Mouse (Mus musculus): ENCODE results near the gene Ppp1r11. TPM values are rescaled to one million over a fixed set of nuclear protein-coding genes. Genes with fewer than 3 reads are reported as not detected.

Gene Ppp1r11
- polyA plus RNA-seq, 1 experiment: 37.5 TPM

GRCm38 (mm10) chr17:36938056-36938455, 13.5 kb downstream of the Ppp1r11 start:
- Histone ChIP-seq H3K27ac (ENCODE audit: control insufficient read depth, insufficient read depth, low read depth, low read length, poor library complexity) (no peak overlapping the region), H3K4me1 (ENCODE audit: control insufficient read depth, insufficient read depth, low read length) (no peaks in the 10 kb centered on the region), H3K4me3 (replicated peaks; ENCODE audit: control insufficient read depth, low read depth, low read length) (no peak overlapping the region)
- TF ChIP-seq POLR2A (IDR thresholded peaks at IDR 0.05; ENCODE audit: borderline replicate concordance, control insufficient read depth, low read depth, low read length) (no peak), CTCF (IDR thresholded peaks at IDR 0.05; ENCODE audit: control insufficient read depth, insufficient read depth, low read length) (no peak)
- WGBS: 74% methylated on average over 2 of the region's 2 CpGs

- WGBS: 36% methylated on average over 2 of the region's 2 CpGs
- no peak overlapping the region for H3K27ac ChIP-seq (ENCODE audit: control insufficient read depth, insufficient read depth, low read depth, low read length, poor library complexity)
- H3K4me3 ChIP-seq (replicated peaks; ENCODE audit: control insufficient read depth, low read depth, low read length): no peak overlapping the region
- no peaks in the 10 kb centered on the region for H3K4me1 ChIP-seq (ENCODE audit: control insufficient read depth, insufficient read depth, low read length)
- TF ChIP-seq CTCF (IDR thresholded peaks at IDR 0.05; ENCODE audit: control insufficient read depth, insufficient read depth, low read length): no peak
- no peak for TF ChIP-seq POLR2A (IDR thresholded peaks at IDR 0.05; ENCODE audit: borderline replicate concordance, control insufficient read depth, low read depth, low read length)
These were observed 19.7 kb downstream of the Ppp1r11 start for GRCm38 (mm10) chr17:36931806-36932205.

GRCm38 (mm10) chr17:36931130-36931529, 20.4 kb downstream of the Ppp1r11 start:
- no peak for TF ChIP-seq POLR2A (IDR thresholded peaks at IDR 0.05; ENCODE audit: borderline replicate concordance, control insufficient read depth, low read depth, low read length)
- no peak for TF ChIP-seq CTCF (IDR thresholded peaks at IDR 0.05; ENCODE audit: control insufficient read depth, insufficient read depth, low read length)
- Histone ChIP-seq H3K4me1 (ENCODE audit: control insufficient read depth, insufficient read depth, low read length) (no peaks in the 10 kb centered on the region), H3K27ac (ENCODE audit: control insufficient read depth, insufficient read depth, low read depth, low read length, poor library complexity) (no peak overlapping the region), H3K4me3 (replicated peaks; ENCODE audit: control insufficient read depth, low read depth, low read length) (no peak overlapping the region)
- WGBS: 78% methylated on average over 4 of the region's 4 CpGs

GRCm38 (mm10) chr17:36930233-36930632, 21.3 kb downstream of the Ppp1r11 start:
- no peaks in the 10 kb centered on the region for H3K4me1 ChIP-seq (ENCODE audit: control insufficient read depth, insufficient read depth, low read length)
- no peak for TF ChIP-seq CTCF (IDR thresholded peaks at IDR 0.05; ENCODE audit: control insufficient read depth, insufficient read depth, low read length)
- no peak for TF ChIP-seq POLR2A (IDR thresholded peaks at IDR 0.05; ENCODE audit: borderline replicate concordance, control insufficient read depth, low read depth, low read length)
- H3K4me3 ChIP-seq (replicated peaks; ENCODE audit: control insufficient read depth, low read depth, low read length): no peak overlapping the region
- WGBS: 67% methylated on average over 6 of the region's 6 CpGs
- no peak overlapping the region for H3K27ac ChIP-seq (ENCODE audit: control insufficient read depth, insufficient read depth, low read depth, low read length, poor library complexity)

GRCm38 (mm10) chr17:36929236-36929932, 22.2 kb downstream of the Ppp1r11 start:
- TF ChIP-seq CTCF (IDR thresholded peaks at IDR 0.05; ENCODE audit: control insufficient read depth, insufficient read depth, low read length): no peak
- TF ChIP-seq POLR2A (IDR thresholded peaks at IDR 0.05; ENCODE audit: borderline replicate concordance, control insufficient read depth, low read depth, low read length): no peak
- H3K4me3 ChIP-seq (replicated peaks; ENCODE audit: control insufficient read depth, low read depth, low read length): no peak overlapping the region
- no peak overlapping the region for H3K27ac ChIP-seq (ENCODE audit: control insufficient read depth, insufficient read depth, low read depth, low read length, poor library complexity)
- WGBS: 65% methylated on average over 12 of the region's 12 CpGs
- no peaks in the 10 kb centered on the region for H3K4me1 ChIP-seq (ENCODE audit: control insufficient read depth, insufficient read depth, low read length)

GRCm38 (mm10) chr17:36927496-36928120, 23.9 kb downstream of the Ppp1r11 start:
- H3K4me1 ChIP-seq (ENCODE audit: control insufficient read depth, insufficient read depth, low read length): no peaks in the 10 kb centered on the region
- WGBS: 76% methylated on average over 10 of the region's 10 CpGs

GRCm38 (mm10) chr17:36923491-36923890, 28.1 kb downstream of the Ppp1r11 start:
- Histone ChIP-seq H3K4me1 (ENCODE audit: control insufficient read depth, insufficient read depth, low read length) (no peaks in the 10 kb centered on the region), H3K4me3 (replicated peaks; ENCODE audit: control insufficient read depth, low read depth, low read length) (no peak overlapping the region), H3K27ac (ENCODE audit: control insufficient read depth, insufficient read depth, low read depth, low read length, poor library complexity) (no peak overlapping the region)
- 65% methylated on average over 4 of the region's 4 CpGs for WGBS
- no peak for TF ChIP-seq POLR2A (IDR thresholded peaks at IDR 0.05; ENCODE audit: borderline replicate concordance, control insufficient read depth, low read depth, low read length)
- no peak for TF ChIP-seq CTCF (IDR thresholded peaks at IDR 0.05; ENCODE audit: control insufficient read depth, insufficient read depth, low read length)

More at GRCm38 (mm10) chr17:36927496-36928120, 23.9 kb downstream of the Ppp1r11 start:
- H3K4me3 ChIP-seq (replicated peaks; ENCODE audit: control insufficient read depth, low read depth, low read length): no peak overlapping the region
- no peak overlapping the region for H3K27ac ChIP-seq (ENCODE audit: control insufficient read depth, insufficient read depth, low read depth, low read length, poor library complexity)
- TF ChIP-seq CTCF (IDR thresholded peaks at IDR 0.05; ENCODE audit: control insufficient read depth, insufficient read depth, low read length) (no peak), POLR2A (IDR thresholded peaks at IDR 0.05; ENCODE audit: borderline replicate concordance, control insufficient read depth, low read depth, low read length) (no peak)

- no peak for TF ChIP-seq POLR2A (IDR thresholded peaks at IDR 0.05; ENCODE audit: borderline replicate concordance, control insufficient read depth, low read depth, low read length)
- no peak for TF ChIP-seq CTCF (IDR thresholded peaks at IDR 0.05; ENCODE audit: control insufficient read depth, insufficient read depth, low read length)
- WGBS: 78% methylated on average over 4 of the region's 4 CpGs
- Histone ChIP-seq H3K27ac (ENCODE audit: control insufficient read depth, insufficient read depth, low read depth, low read length, poor library complexity) (no peak overlapping the region), H3K4me3 (replicated peaks; ENCODE audit: control insufficient read depth, low read depth, low read length) (no peak overlapping the region), H3K4me1 (ENCODE audit: control insufficient read depth, insufficient read depth, low read length) (no peaks in the 10 kb centered on the region)
These were observed 28.8 kb downstream of the Ppp1r11 start for GRCm38 (mm10) chr17:36922715-36923114.

All from bone marrow, adult 2 months (tissue).